ENCODE assay signal across 29 mouse cellular contexts in the genomic region with DNA sequence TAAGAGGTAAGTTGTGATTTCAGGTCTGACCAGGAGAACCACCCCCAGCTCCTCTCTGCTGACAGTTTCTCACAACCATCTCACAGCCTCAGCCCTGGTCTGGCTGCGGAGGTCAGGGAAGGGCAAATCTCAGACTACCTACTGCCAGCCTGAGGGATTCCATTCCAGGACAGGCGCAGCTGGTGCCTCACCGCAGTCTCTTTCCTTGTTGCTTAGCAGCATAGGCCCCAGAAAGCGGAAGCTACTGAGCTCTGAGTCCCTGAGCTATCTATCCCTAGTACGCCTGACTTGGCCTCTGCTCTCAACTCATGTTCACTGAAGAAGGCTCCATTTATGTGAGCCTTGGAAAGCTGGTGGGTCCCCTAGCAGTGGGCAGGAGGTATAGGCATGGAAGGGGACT. TPM values are rescaled to one million over a fixed set of nuclear protein-coding genes. Genes with fewer than 3 reads are reported as not detected.
DNase-seq lines count a peak whose midpoint lies in the region; ATAC-seq and TF ChIP-seq lines count a peak whose summit lies in the region.
"Had no signal": no experiment of that assay in that cellular context is flagged by ENCODE, and none has a peak within 500 bp of the region (broad histone marks: within the 10 kb centered on the region; RNA-seq: fewer than 3 reads in every experiment).

No protein-coding gene starts in this region.

- TF ChIP-seq CTCF in hindbrain, postnatal 0 days (IDR thresholded peaks at IDR 0.05; ENCODE audit: low read depth): no peak
- TF ChIP-seq CTCF in CH12.LX (conservative IDR thresholded peaks at IDR 0.05 in 1 of 2, IDR thresholded peaks at IDR 0.05 in 1 of 2; ENCODE audit: low read depth in 2 of 2, low read length in 2 of 2): no peak

- H3K4me2 ChIP-seq in hindbrain, postnatal 0 days (ENCODE audit: low read depth, low read length): no peak overlapping the region
- H3K4me2 ChIP-seq in CH12.LX (ENCODE audit: insufficient read depth, low read depth, poor library complexity, severe bottlenecking): no peak overlapping the region
- H3K4me2 ChIP-seq: embryonic facial prominence, embryonic 13.5 days; forebrain, embryonic 13.5 days; hindbrain, embryonic 15.5 days; intestine, embryonic 15.5 days; limb, embryonic 12.5 days; liver, embryonic 11.5 days; lung, embryonic 15.5 days; midbrain, embryonic 13.5 days; neural tube, embryonic 13.5 days had no signal

- WGBS in hindbrain, embryonic 10.5 days: 44% methylated on average over 5 of the region's 5 CpGs
- WGBS in hindbrain, postnatal 0 days: 56% methylated on average over 5 of the region's 5 CpGs

- no peak for TF ChIP-seq POLR2A in CH12.LX (IDR thresholded peaks at IDR 0.05; ENCODE audit: low read depth, low read length)

- H3K36me3 ChIP-seq in hindbrain, embryonic 10.5 days: peaks cover 3% of the 10 kb centered on the region; the same call in 1 of the 2 replicates
- no peaks in the 10 kb centered on the region for H3K36me3 ChIP-seq in hindbrain, postnatal 0 days (ENCODE audit: insufficient read depth, low read length)
- H3K36me3 ChIP-seq in CH12.LX (replicated peaks in 1 of 2; ENCODE audit: control insufficient read depth in 1 of 2, insufficient read depth in 1 of 2, low read length in 1 of 2): no peaks in the 10 kb centered on the region
- H3K36me3 ChIP-seq: embryonic facial prominence, embryonic 13.5 days; hindbrain, embryonic 15.5 days; intestine, embryonic 15.5 days; limb, embryonic 12.5 days; lung, embryonic 15.5 days; midbrain, embryonic 13.5 days; neural tube, embryonic 13.5 days had no signal

- DNase-seq in hindbrain, embryonic 10.5 days (ENCODE audit: low spot score): peak; percentile 39
- DNase-seq in hindbrain, postnatal 0 days (ENCODE audit: low spot score): no peak
- peak; percentile 48 for DNase-seq in A20 (ENCODE audit: low read depth, low spot score)
- DNase-seq in CH12.LX (ENCODE audit: extremely low read depth): peak; percentile 53
- no peak for DNase-seq in kidney, adult 11 months
- no peak for DNase-seq in kidney, adult 9 months
- DNase-seq: adrenal gland, postnatal 10 days; cerebellum, adult 9-10 months; cerebellum, postnatal 36 days; embryo, embryonic 11 days; gastrocnemius, postnatal 10 days; heart, postnatal 14 days; kidney, adult 8-10 months; kidney, postnatal 14 days; layer of hippocampus, adult 9-11 months had no signal

- no peaks in the 10 kb centered on the region for H3K79me2 ChIP-seq in CH12.LX (replicated peaks; ENCODE audit: control insufficient read depth, extremely low read depth, insufficient read depth, poor library complexity, severe bottlenecking)

- H3K4me1 ChIP-seq in hindbrain, embryonic 10.5 days (replicated peaks): peaks cover 89% of the 10 kb centered on the region
- H3K4me1 ChIP-seq in hindbrain, postnatal 0 days (ENCODE audit: insufficient read depth, low read length): 0 out of 2 replicates have a peak, but pooled peaks cover 10% of the 10 kb centered on the region
- peaks cover 0 to 31% of the 10 kb centered on the region in 2 experiments; a peak in 2 of 4 replicates for H3K4me1 ChIP-seq in CH12.LX (ENCODE audit: control insufficient read depth in 1 of 2, insufficient read depth in 2 of 2)

- no peaks in the 10 kb centered on the region for H3K9me3 ChIP-seq in hindbrain, embryonic 10.5 days
- H3K9me3 ChIP-seq in hindbrain, postnatal 0 days (ENCODE audit: low read length): no peaks in the 10 kb centered on the region
- H3K9me3 ChIP-seq in CH12.LX (replicated peaks; ENCODE audit: low read length): peaks cover 13% of the 10 kb centered on the region
- H3K9me3 ChIP-seq: embryonic facial prominence, embryonic 13.5 days; forebrain, embryonic 13.5 days; hindbrain, embryonic 15.5 days; intestine, embryonic 15.5 days; limb, embryonic 12.5 days; lung, embryonic 15.5 days; midbrain, embryonic 13.5 days; neural tube, embryonic 13.5 days had no signal

- H3K4me3 ChIP-seq in hindbrain, embryonic 10.5 days: no peak overlapping the region
- H3K4me3 ChIP-seq in hindbrain, postnatal 0 days (ENCODE audit: low read length): no peak overlapping the region
- H3K4me3 ChIP-seq in CH12.LX (replicated peaks in 1 of 3; ENCODE audit: low read depth in 2 of 3, low read length in 2 of 3, poor library complexity in 1 of 3): no peak overlapping the region
- H3K4me3 ChIP-seq: embryonic facial prominence, embryonic 13.5 days; erythroblast, embryonic 14.5 days; forebrain, embryonic 13.5 days; hindbrain, embryonic 15.5 days; intestine, embryonic 15.5 days; limb, embryonic 12.5 days; lung, embryonic 15.5 days; midbrain, embryonic 13.5 days; neural tube, embryonic 13.5 days had no signal

- no peak for TF ChIP-seq EP300 in CH12.LX (IDR thresholded peaks at IDR 0.05; ENCODE audit: low read length)

- peak overlapping the region; percentile 64; the same call in 1 of the 2 replicates for H3K27ac ChIP-seq in hindbrain, embryonic 10.5 days
- H3K27ac ChIP-seq in hindbrain, postnatal 0 days: no peak overlapping the region
- H3K27ac ChIP-seq in CH12.LX (ENCODE audit: insufficient read depth, low read depth): no peak overlapping the region
- H3K27ac ChIP-seq: embryonic facial prominence, embryonic 13.5 days; forebrain, embryonic 13.5 days; hindbrain, embryonic 15.5 days; intestine, embryonic 15.5 days; limb, embryonic 12.5 days; lung, embryonic 15.5 days; midbrain, embryonic 13.5 days; neural tube, embryonic 13.5 days had no signal

- peaks cover 94% of the 10 kb centered on the region for H3K27me3 ChIP-seq in hindbrain, embryonic 10.5 days (ENCODE audit: insufficient read depth, poor library complexity, severe bottlenecking)
- 0 out of 2 replicates have a peak, but pooled peaks cover 4% of the 10 kb centered on the region for H3K27me3 ChIP-seq in hindbrain, postnatal 0 days (ENCODE audit: insufficient read depth, low read length)
- peaks cover 71% of the 10 kb centered on the region for H3K27me3 ChIP-seq in CH12.LX (replicated peaks)
- H3K27me3 ChIP-seq: hindbrain, embryonic 15.5 days had no signal

- no peak for TF ChIP-seq RAD21 in CH12.LX (IDR thresholded peaks at IDR 0.05; ENCODE audit: low read depth, low read length)

- dilution Hi-C loops in CH12.LX (cut with MboI; ENCODE audit: extremely low pct_ligation_motif_present, extremely low pct_unique_long_range_greater_than_20kb, low sequenced_read_pairs): no loop called here

- no peak overlapping the region for H3K9ac ChIP-seq in hindbrain, postnatal 0 days (replicated peaks; ENCODE audit: low read length)
- no peak overlapping the region for H3K9ac ChIP-seq in CH12.LX (ENCODE audit: insufficient read depth, low read depth)
- H3K9ac ChIP-seq: embryonic facial prominence, embryonic 13.5 days; forebrain, embryonic 13.5 days; hindbrain, embryonic 15.5 days; intestine, embryonic 15.5 days; limb, embryonic 12.5 days; lung, embryonic 15.5 days; midbrain, embryonic 13.5 days; neural tube, embryonic 13.5 days had no signal

- in situ Hi-C loops in CH12.LX (cut with MboI; ENCODE audit: low pct_ligation_motif_present, low pct_unique_long_range_greater_than_20kb, low sequenced_read_pairs): no loop called here

- no peak for ATAC-seq in hindbrain, postnatal 0 days
- 0 out of 2 replicates have a peak, but pooled peaks have one; percentile 23 for ATAC-seq in common myeloid progenitor, adult 5-6 weeks (replicated peaks; ENCODE audit: low read depth, poor library complexity, severe bottlenecking)
- ATAC-seq in activated CD4-positive, CD25-positive, alpha-beta regulatory T cell, adult 4 months: no peak
- ATAC-seq: forebrain, embryonic 13.5 days; intestine, embryonic 15.5 days; midbrain, embryonic 13.5 days had no signal

TF ChIP-seq in CH12.LX, 34 proteins besides CTCF, POLR2A, EP300 and RAD21:
- no peak for TF ChIP-seq ETS1 (conservative IDR thresholded peaks at IDR 0.05; ENCODE audit: low read depth, low read length)
- peak; percentile 99 for TF ChIP-seq UBTF (IDR thresholded peaks at IDR 0.05; ENCODE audit: low read depth, low read length)
- peak; percentile 96 for TF ChIP-seq TBP (conservative IDR thresholded peaks at IDR 0.05; ENCODE audit: low read depth, low read length)
TF ChIP-seq in CH12.LX: peak in this region for 2.

RNA-seq across cellular contexts. Expression of a gene that starts 3.0 kb away (rescaled TPM):
- polyA plus RNA-seq in hindbrain, embryonic 10.5 days (2016; fragmentation: Nextera tagmentation; extraction: Ambion mirVana): 80.5 and 84.6 TPM in 2 replicates
- 147 and 148 TPM in 2 replicates for total RNA-seq in hindbrain, postnatal 0 days (2014; rRNA removed)
- polyA plus RNA-seq in hindbrain, postnatal 0 days (2015; fragmentation: Nextera tagmentation; extraction: Ambion mirVana): 43.5 and 52.1 TPM in 2 replicates
- total RNA-seq in CH12.LX (2012; rRNA removed): 0.76 and 1.2 TPM in 2 replicates
- 0.12 and 0.19 TPM in 2 replicates for total RNA-seq in CH12.LX (2014; rRNA removed)
- 0.23 and 0.35 TPM in 2 replicates for polyA plus RNA-seq in CH12.LX (2012; ENCODE audit: insufficient read length, low read depth)
- 0.09 TPM in 1 of 2 replicates, not detected in the other for total RNA-seq in common myeloid progenitor, adult 5-6 weeks (2017)
- under 1 TPM in 1 of 2 experiments, not detected in 1; 0.11 TPM for polyA plus RNA-seq in activated CD4-positive, CD25-positive, alpha-beta regulatory T cell, adult 4 months (2017; shearing (Covaris generic))
- total RNA-seq: granulocyte monocyte progenitor cell, adult 5-6 weeks; megakaryocyte, adult 5-6 weeks had no signal
- polyA plus RNA-seq: erythroblast, embryonic 14.5 days had no signal

Comparison
In these comparisons a context has a peak if more than half of its experiments do, and no peak if none do; other contexts are left out.
1. DNase-seq: peak in hindbrain, embryonic 10.5 days (single experiment), A20 (single experiment) and CH12.LX (single experiment); none in hindbrain, postnatal 0 days (single experiment), kidney, adult 11 months (single experiment) and kidney, adult 9 months (single experiment).
2. RNA of a gene that starts 3.0 kb away (polyA plus RNA-seq): 80.5 to 84.6 TPM in hindbrain, embryonic 10.5 days and 43.5 to 52.1 TPM in hindbrain, postnatal 0 days; 0.11 TPM in activated CD4-positive, CD25-positive, alpha-beta regulatory T cell, adult 4 months and 0.23 to 0.35 TPM in CH12.LX; every median in the first group is over 10 times any median in the second.